Mouse (Mus musculus): ENCODE measurements around the gene Sh2d2a. TPM values are rescaled to one million over a fixed set of nuclear protein-coding genes. Genes with fewer than 3 reads are reported as not detected.
A peak's percentile ranks its signal among the peaks of the same experiment; 100 is the strongest.
"Not testable (repeated sequence)": the region's sequence is repeated elsewhere in the genome, so short reads cannot be mapped to it uniquely, and the experiment has no call there.

The Sh2d2a gene
- total and polyA plus RNA-seq, 2 experiments from 2014 or later, result 0.08 TPM; not detected in 1

DNA sequence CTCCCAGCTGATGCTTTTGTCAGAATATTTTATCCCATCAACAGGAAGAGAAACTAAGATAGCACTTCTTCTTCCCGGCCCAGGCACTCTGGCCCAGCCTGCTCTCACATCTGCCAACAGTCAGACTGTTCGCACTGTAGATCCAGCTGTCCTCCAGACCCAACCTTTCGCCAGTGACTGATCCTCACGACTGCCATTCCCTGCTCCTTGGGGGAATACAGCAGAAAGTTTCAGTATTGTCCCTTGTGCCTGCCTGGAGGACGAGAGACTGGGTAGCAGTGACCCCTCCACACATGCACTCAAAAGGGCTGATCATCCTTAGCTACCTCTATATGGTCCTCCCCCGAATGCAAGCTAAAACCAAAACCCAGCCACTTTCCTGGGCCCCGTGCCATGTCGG lies 9.4 kb downstream of the Sh2d2a start:
- Histone ChIP-seq H3K4me1 (ENCODE audit: control insufficient read depth, insufficient read depth) (no peaks in the 10 kb centered on the region), H3K9ac (replicated peaks; ENCODE audit: low read depth, low read length) (no peak overlapping the region), H3K27me3 (ENCODE audit: control insufficient read depth, insufficient read depth, low read length) (no peaks in the 10 kb centered on the region), H3K9me3 (replicated peaks; ENCODE audit: control insufficient read depth, low read length) (no peaks in the 10 kb centered on the region), H3K36me3 (replicated peaks; ENCODE audit: control insufficient read depth, insufficient read depth, low read length) (peaks cover 26% of the 10 kb centered on the region), H3K27ac (ENCODE audit: low read depth) (no peak overlapping the region), H3K4me2 (ENCODE audit: low read depth, low read length) (no peak overlapping the region), H3K4me3 (ENCODE audit: low read depth, low read length) (no peak overlapping the region)
- no peak for DNase-seq (ENCODE audit: low spot score)
- no peak for ATAC-seq (ENCODE audit: insufficient read depth, low read depth)
- 74% methylated on average over 8 of the region's 8 CpGs for WGBS
- TF ChIP-seq EP300 (IDR thresholded peaks at IDR 0.05; ENCODE audit: low read depth), result no peak
- TF ChIP-seq CTCF (IDR thresholded peaks at IDR 0.05; ENCODE audit: low read depth), result no peak

DNA sequence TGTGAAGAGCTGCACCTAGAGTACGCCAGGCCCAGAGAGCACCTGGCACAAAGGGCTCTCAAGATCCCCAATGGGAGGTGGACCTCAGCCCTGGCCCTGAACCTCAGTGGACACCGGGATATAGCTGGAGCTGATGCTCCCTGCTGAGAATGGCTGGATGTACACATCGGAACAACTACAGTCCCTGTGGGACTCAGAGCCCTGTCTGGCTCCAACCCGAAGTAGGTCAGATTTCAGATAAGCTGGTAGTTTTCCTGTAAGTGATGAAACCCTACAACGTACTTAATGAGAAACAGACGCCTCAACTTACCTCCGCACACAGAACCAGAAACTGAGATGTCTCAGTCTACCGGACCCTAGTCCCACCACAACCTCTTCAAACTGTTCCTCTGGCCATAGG lies 11.1 kb downstream of the Sh2d2a start:
- Histone ChIP-seq H3K4me2 (ENCODE audit: low read depth, low read length) (no peak overlapping the region), H3K4me3 (ENCODE audit: low read depth, low read length) (no peak overlapping the region), H3K27ac (ENCODE audit: low read depth) (no peak overlapping the region), H3K27me3 (ENCODE audit: control insufficient read depth, insufficient read depth, low read length) (no peaks in the 10 kb centered on the region), H3K36me3 (replicated peaks; ENCODE audit: control insufficient read depth, insufficient read depth, low read length) (peaks cover 41% of the 10 kb centered on the region), H3K9ac (replicated peaks; ENCODE audit: low read depth, low read length) (no peak overlapping the region), H3K9me3 (replicated peaks; ENCODE audit: control insufficient read depth, low read length) (no peaks in the 10 kb centered on the region), H3K4me1 (ENCODE audit: control insufficient read depth, insufficient read depth) (no peaks in the 10 kb centered on the region)
- DNase-seq (ENCODE audit: low spot score) (no peak), ATAC-seq (ENCODE audit: insufficient read depth, low read depth) (no peak)
- 75% methylated on average over 8 of the region's 8 CpGs for WGBS
- TF ChIP-seq EP300 (IDR thresholded peaks at IDR 0.05; ENCODE audit: low read depth) (no peak), CTCF (IDR thresholded peaks at IDR 0.05; ENCODE audit: low read depth) (no peak)

- Histone ChIP-seq H3K4me2 (ENCODE audit: low read depth, low read length) (no peak overlapping the region), H3K27ac (ENCODE audit: low read depth) (no peak overlapping the region), H3K36me3 (replicated peaks; ENCODE audit: control insufficient read depth, insufficient read depth, low read length) (peaks cover 55% of the 10 kb centered on the region), H3K4me1 (ENCODE audit: control insufficient read depth, insufficient read depth) (no peaks in the 10 kb centered on the region), H3K9ac (replicated peaks; ENCODE audit: low read depth, low read length) (no peak overlapping the region), H3K9me3 (replicated peaks; ENCODE audit: control insufficient read depth, low read length) (no peaks in the 10 kb centered on the region), H3K4me3 (ENCODE audit: low read depth, low read length) (no peak overlapping the region), H3K27me3 (ENCODE audit: control insufficient read depth, insufficient read depth, low read length) (no peaks in the 10 kb centered on the region)
- peak; percentile 27; the same call in 1 of the 2 replicates for ATAC-seq (ENCODE audit: insufficient read depth, low read depth)
- peak; percentile 69 for DNase-seq (ENCODE audit: low spot score)
- TF ChIP-seq CTCF (IDR thresholded peaks at IDR 0.05; ENCODE audit: low read depth), result peak; percentile 83
- no peak for TF ChIP-seq EP300 (IDR thresholded peaks at IDR 0.05; ENCODE audit: low read depth)
- WGBS, result 23% methylated on average over 3 of the region's 3 CpGs
These were observed 13.3 kb downstream of the Sh2d2a start for GRCm38 (mm10) chr3:87859813-87860212.

- not testable (repeated sequence) for H3K27ac ChIP-seq (ENCODE audit: low read depth); H3K9me3 ChIP-seq (replicated peaks; ENCODE audit: control insufficient read depth, low read length); ATAC-seq (ENCODE audit: insufficient read depth, low read depth); DNase-seq (ENCODE audit: low spot score); H3K27me3 ChIP-seq (ENCODE audit: control insufficient read depth, insufficient read depth, low read length); H3K4me2 ChIP-seq (ENCODE audit: low read depth, low read length); H3K9ac ChIP-seq (replicated peaks; ENCODE audit: low read depth, low read length); H3K4me1 ChIP-seq (ENCODE audit: control insufficient read depth, insufficient read depth); H3K4me3 ChIP-seq (ENCODE audit: low read depth, low read length)
- H3K36me3 ChIP-seq (replicated peaks; ENCODE audit: control insufficient read depth, insufficient read depth, low read length), result peaks cover 80% of the 10 kb centered on the region
- WGBS, result 87% methylated on average over 4 of the region's 4 CpGs
These were observed 17.6 kb downstream of the Sh2d2a start for GRCm38 (mm10) chr3:87864111-87864510.

- no peak for DNase-seq (ENCODE audit: low spot score)
- Histone ChIP-seq H3K4me2 (ENCODE audit: low read depth, low read length) (no peak overlapping the region), H3K9me3 (replicated peaks; ENCODE audit: control insufficient read depth, low read length) (no peaks in the 10 kb centered on the region), H3K4me1 (ENCODE audit: control insufficient read depth, insufficient read depth) (peaks cover 7% of the 10 kb centered on the region), H3K27ac (ENCODE audit: low read depth) (no peak overlapping the region), H3K27me3 (ENCODE audit: control insufficient read depth, insufficient read depth, low read length) (no peaks in the 10 kb centered on the region), H3K36me3 (replicated peaks; ENCODE audit: control insufficient read depth, insufficient read depth, low read length) (peaks cover 23% of the 10 kb centered on the region), H3K9ac (replicated peaks; ENCODE audit: low read depth, low read length) (no peak overlapping the region), H3K4me3 (ENCODE audit: low read depth, low read length) (no peak overlapping the region)
- peak; percentile 27; the same call in 1 of the 2 replicates for ATAC-seq (ENCODE audit: insufficient read depth, low read depth)
- TF ChIP-seq CTCF (IDR thresholded peaks at IDR 0.05; ENCODE audit: low read depth), result no peak
- no peak for TF ChIP-seq EP300 (IDR thresholded peaks at IDR 0.05; ENCODE audit: low read depth)
- WGBS, result 58% methylated on average over 4 of the region's 4 CpGs
These were observed 31.2 kb downstream of the Sh2d2a start for GRCm38 (mm10) chr3:87877730-87878129.

DNA sequence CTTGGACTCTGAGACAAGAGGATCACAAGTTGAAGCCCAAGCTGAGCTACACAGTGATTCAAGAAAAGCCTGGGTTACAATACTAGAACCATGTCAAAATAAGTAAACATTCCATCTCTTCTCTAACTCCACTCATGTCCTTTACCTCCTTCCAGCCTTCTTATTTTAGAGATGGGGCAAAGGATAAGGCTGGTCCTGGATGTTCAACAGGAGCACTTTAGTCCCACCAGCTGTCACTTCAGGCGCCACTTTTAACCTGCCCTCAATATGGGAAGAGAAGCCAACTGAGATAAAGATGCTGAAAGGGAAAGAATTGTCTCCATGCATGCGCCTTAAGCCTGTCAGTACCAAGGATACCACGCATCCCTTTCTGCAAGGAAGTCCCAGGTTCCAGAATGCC lies 37.7 kb downstream of the Sh2d2a start:
- TF ChIP-seq CTCF (IDR thresholded peaks at IDR 0.05; ENCODE audit: low read depth) (no peak), EP300 (IDR thresholded peaks at IDR 0.05; ENCODE audit: low read depth) (no peak)

More for the DNA sequence above, 37.7 kb downstream of the Sh2d2a start:
- H3K9ac ChIP-seq (replicated peaks; ENCODE audit: low read depth, low read length), result peak overlapping the region; percentile 86
- H3K36me3 ChIP-seq (replicated peaks; ENCODE audit: control insufficient read depth, insufficient read depth, low read length), result peaks cover 17% of the 10 kb centered on the region
- 0% methylated on average over 3 of the region's 3 CpGs for WGBS
- DNase-seq (ENCODE audit: low spot score) (no peak), ATAC-seq (ENCODE audit: insufficient read depth, low read depth) (no peak)
- H3K27ac ChIP-seq (ENCODE audit: low read depth), result peak overlapping the region; percentile 91; the same call in 1 of the 2 replicates
- H3K4me1 ChIP-seq (ENCODE audit: control insufficient read depth, insufficient read depth), result peaks cover 18% of the 10 kb centered on the region
- H3K9me3 ChIP-seq (replicated peaks; ENCODE audit: control insufficient read depth, low read length), result 0 out of 2 replicates have a peak, but pooled peaks cover 2% of the 10 kb centered on the region
- H3K4me3 ChIP-seq (ENCODE audit: low read depth, low read length), result peak overlapping the region; percentile 90
- H3K27me3 ChIP-seq (ENCODE audit: control insufficient read depth, insufficient read depth, low read length), result no peaks in the 10 kb centered on the region
- H3K4me2 ChIP-seq (ENCODE audit: low read depth, low read length), result peak overlapping the region; percentile 75

Measured in heart, postnatal 0 days (tissue).